Mouse (Mus musculus): ENCODE measurements around the gene Cep295. TPM values are rescaled to one million over a fixed set of nuclear protein-coding genes. Genes with fewer than 3 reads are reported as not detected.
A peak's percentile ranks its signal among the peaks of the same experiment; 100 is the strongest.
"Not testable (repeated sequence)": the region's sequence is repeated elsewhere in the genome, so short reads cannot be mapped to it uniquely, and the experiment has no call there.

Cep295 gene
- polyA plus RNA-seq, 1 experiment from 2014 or later: 15.2 TPM

GRCm38 (mm10) chr9:15302881-15303280 is 54.7 kb downstream of the Cep295 start:
- Histone ChIP-seq H3K27ac (replicated peaks) (no peak overlapping the region), H3K36me3 (no peaks in the 10 kb centered on the region), H3K4me3 (no peak overlapping the region), H3K9ac (replicated peaks) (no peak overlapping the region), H3K4me1 (peaks cover 26% of the 10 kb centered on the region), H3K9me3 (no peaks in the 10 kb centered on the region), H3K4me2 (replicated peaks) (no peak overlapping the region), H3K27me3 (no peaks in the 10 kb centered on the region)
- 72% methylated on average over 2 of the region's 2 CpGs for WGBS
- no peak for ATAC-seq (replicated peaks)

GRCm38 (mm10) chr9:15302006-15302405 is 55.6 kb downstream of the Cep295 start:
- peaks cover 18% of the 10 kb centered on the region for H3K4me1 ChIP-seq
- WGBS: 79% methylated on average over 6 of the region's 6 CpGs
- not testable (repeated sequence) for H3K27me3 ChIP-seq; H3K9ac ChIP-seq (replicated peaks); H3K27ac ChIP-seq (replicated peaks); H3K36me3 ChIP-seq; ATAC-seq (replicated peaks); H3K9me3 ChIP-seq; H3K4me2 ChIP-seq (replicated peaks); H3K4me3 ChIP-seq

GRCm38 (mm10) chr9:15301399-15301798 is 56.2 kb downstream of the Cep295 start:
- no peak for ATAC-seq (replicated peaks)
- no peak overlapping the region for H3K4me2 ChIP-seq (replicated peaks)
- no peak overlapping the region for H3K4me3 ChIP-seq
- H3K27me3 ChIP-seq: no peaks in the 10 kb centered on the region
- 0 out of 2 replicates have a peak overlapping the region, but pooled peaks have one; percentile 3 for H3K27ac ChIP-seq (replicated peaks)
- H3K9me3 ChIP-seq: no peaks in the 10 kb centered on the region
- no peak overlapping the region for H3K9ac ChIP-seq (replicated peaks)
- H3K36me3 ChIP-seq: no peaks in the 10 kb centered on the region
- H3K4me1 ChIP-seq: peaks cover 13% of the 10 kb centered on the region
- 49% methylated on average over 6 of the region's 6 CpGs for WGBS

- no peaks in the 10 kb centered on the region for H3K36me3 ChIP-seq
- no peak for ATAC-seq (replicated peaks)
- WGBS: 86% methylated on average over 5 of the region's 5 CpGs
- H3K4me1 ChIP-seq: peaks cover 7% of the 10 kb centered on the region
- H3K27me3 ChIP-seq: no peaks in the 10 kb centered on the region
- no peaks in the 10 kb centered on the region for H3K9me3 ChIP-seq
- no peak overlapping the region for H3K9ac ChIP-seq (replicated peaks)
- no peak overlapping the region for H3K27ac ChIP-seq (replicated peaks)
- H3K4me2 ChIP-seq (replicated peaks): no peak overlapping the region
- no peak overlapping the region for H3K4me3 ChIP-seq
Measured at GRCm38 (mm10) chr9:15300056-15300455, 57.5 kb downstream of the Cep295 start.

- H3K9ac ChIP-seq (replicated peaks): no peak overlapping the region
- WGBS: 84% methylated on average over 2 of the region's 2 CpGs
- H3K4me3 ChIP-seq: no peak overlapping the region
- H3K27ac ChIP-seq (replicated peaks): no peak overlapping the region
- no peaks in the 10 kb centered on the region for H3K36me3 ChIP-seq
- H3K9me3 ChIP-seq: no peaks in the 10 kb centered on the region
- ATAC-seq (replicated peaks): no peak
- H3K4me1 ChIP-seq: peaks cover 4% of the 10 kb centered on the region; the same call in 1 of the 2 replicates
- no peaks in the 10 kb centered on the region for H3K27me3 ChIP-seq
- no peak overlapping the region for H3K4me2 ChIP-seq (replicated peaks)
Measured at GRCm38 (mm10) chr9:15298451-15298850, 59.1 kb downstream of the Cep295 start.

GRCm38 (mm10) chr9:15297112-15297511 is 60.5 kb downstream of the Cep295 start:
- 86% methylated on average over 7 of the region's 7 CpGs for WGBS
- Histone ChIP-seq H3K27ac (replicated peaks) (no peak overlapping the region), H3K36me3 (no peaks in the 10 kb centered on the region), H3K4me1 (peaks cover 4% of the 10 kb centered on the region; the same call in 1 of the 2 replicates), H3K4me2 (replicated peaks) (no peak overlapping the region), H3K4me3 (no peak overlapping the region), H3K27me3 (no peaks in the 10 kb centered on the region), H3K9me3 (no peaks in the 10 kb centered on the region), H3K9ac (replicated peaks) (no peak overlapping the region)
- ATAC-seq (replicated peaks): no peak

GRCm38 (mm10) chr9:15289251-15289650 is 68.3 kb downstream of the Cep295 start:
- Histone ChIP-seq H3K9me3 (no peaks in the 10 kb centered on the region), H3K4me3 (no peak overlapping the region), H3K4me2 (replicated peaks) (no peak overlapping the region), H3K36me3 (peaks cover 8% of the 10 kb centered on the region; the same call in 1 of the 2 replicates), H3K27me3 (no peaks in the 10 kb centered on the region), H3K9ac (replicated peaks) (no peak overlapping the region), H3K27ac (replicated peaks) (no peak overlapping the region), H3K4me1 (no peaks in the 10 kb centered on the region)
- no peak for ATAC-seq (replicated peaks)
- whole genome bisulfite sequencing: 93% methylated on average over 6 of the region's 6 CpGs

- 92% methylated on average over 3 of the region's 3 CpGs for WGBS
- no peak overlapping the region for H3K27ac ChIP-seq (replicated peaks)
- H3K4me1 ChIP-seq: no peaks in the 10 kb centered on the region
- H3K9me3 ChIP-seq: no peaks in the 10 kb centered on the region
- H3K4me2 ChIP-seq (replicated peaks): no peak overlapping the region
- no peaks in the 10 kb centered on the region for H3K27me3 ChIP-seq
- no peak overlapping the region for H3K9ac ChIP-seq (replicated peaks)
- H3K4me3 ChIP-seq: no peak overlapping the region
- no peak for ATAC-seq (replicated peaks)
- H3K36me3 ChIP-seq: peaks cover 8% of the 10 kb centered on the region; the same call in 1 of the 2 replicates
Measured at GRCm38 (mm10) chr9:15288402-15288801, 69.2 kb downstream of the Cep295 start.

GRCm38 (mm10) chr9:15287846-15288245 is 69.7 kb downstream of the Cep295 start:
- ATAC-seq (replicated peaks): no peak
- H3K27me3 ChIP-seq: no peaks in the 10 kb centered on the region
- peaks cover 8% of the 10 kb centered on the region; the same call in 1 of the 2 replicates for H3K36me3 ChIP-seq
- H3K4me2 ChIP-seq (replicated peaks): no peak overlapping the region
- H3K4me1 ChIP-seq: no peaks in the 10 kb centered on the region
- H3K9ac ChIP-seq (replicated peaks): no peak overlapping the region
- H3K9me3 ChIP-seq: no peaks in the 10 kb centered on the region
- no peak overlapping the region for H3K27ac ChIP-seq (replicated peaks)
- WGBS: 44% methylated on average over 6 of the region's 6 CpGs
- H3K4me3 ChIP-seq: no peak overlapping the region

- no peak for ATAC-seq (replicated peaks)
- H3K9ac ChIP-seq (replicated peaks): no peak overlapping the region
- H3K27ac ChIP-seq (replicated peaks): no peak overlapping the region
- WGBS: 65% methylated on average over 3 of the region's 3 CpGs
- H3K4me3 ChIP-seq: no peak overlapping the region
- no peaks in the 10 kb centered on the region for H3K27me3 ChIP-seq
- no peaks in the 10 kb centered on the region for H3K9me3 ChIP-seq
- peaks cover 8% of the 10 kb centered on the region for H3K4me1 ChIP-seq
- peaks cover 4% of the 10 kb centered on the region; the same call in 1 of the 2 replicates for H3K36me3 ChIP-seq
- no peak overlapping the region for H3K4me2 ChIP-seq (replicated peaks)
Measured at GRCm38 (mm10) chr9:15285443-15285842, 72.1 kb downstream of the Cep295 start.

- WGBS: 44% methylated on average over 5 of the region's 5 CpGs
- peak; percentile 5; the same call in 1 of the 2 replicates for ATAC-seq (replicated peaks)
- Histone ChIP-seq H3K9ac (replicated peaks) (peak overlapping the region; percentile 87), H3K27me3 (no peaks in the 10 kb centered on the region), H3K4me1 (peaks cover 27% of the 10 kb centered on the region), H3K27ac (replicated peaks) (0 out of 2 replicates have a peak overlapping the region, but pooled peaks have one; percentile 88), H3K9me3 (no peaks in the 10 kb centered on the region), H3K4me2 (replicated peaks) (peak overlapping the region; percentile 62), H3K36me3 (peaks cover 15% of the 10 kb centered on the region), H3K4me3 (peak overlapping the region; percentile 68)
Measured at GRCm38 (mm10) chr9:15280491-15280879, 77.1 kb downstream of the Cep295 start.

GRCm38 (mm10) chr9:15279649-15280490 is 77.7 kb downstream of the Cep295 start, which contains the start of gene Med17:
Gene Med17, minus strand, starts transcription at chr9:15279931.
- peak; percentile 98 for ATAC-seq (replicated peaks)
- peak within 1 kb of the TSS; percentile 87 for H3K9ac ChIP-seq (replicated peaks)
- no peaks in the 10 kb centered on the region for H3K9me3 ChIP-seq
- no peaks in the 10 kb centered on the region for H3K27me3 ChIP-seq
- peak within 1 kb of the TSS; percentile 68 for H3K4me3 ChIP-seq
- H3K4me2 ChIP-seq (replicated peaks): peak within 1 kb of the TSS; percentile 62
- peak within 1 kb of the TSS; percentile 88 for H3K27ac ChIP-seq (replicated peaks)
- H3K36me3 ChIP-seq: peaks cover 21% of the 10 kb centered on the region
- 1% methylated on average over 57 of the region's 57 CpGs for WGBS
- H3K4me1 ChIP-seq: peaks cover 27% of the 10 kb centered on the region

All from forebrain, embryonic 15.5 days (tissue).